Mouse (Mus musculus): ENCODE results near the gene Syne2. TPM values are rescaled to one million over a fixed set of nuclear protein-coding genes. Genes with fewer than 3 reads are reported as not detected.

The Syne2 gene
- total and polyA plus RNA-seq, 3 experiments = 3.9 to 7.5 (median 4.9) TPM

GRCm38 (mm10) chr12:75905304-75905703, 87.4 kb downstream of the Syne2 start:
- no peak for DNase-seq (ENCODE audit: extremely low read depth)
- Histone ChIP-seq H3K79me2 (replicated peaks; ENCODE audit: control insufficient read depth, extremely low read depth, insufficient read depth, poor library complexity, severe bottlenecking) (no peaks in the 10 kb centered on the region), H3K27ac (ENCODE audit: insufficient read depth, low read depth) (no peak overlapping the region), H3K4me2 (ENCODE audit: insufficient read depth, low read depth, poor library complexity, severe bottlenecking) (no peak overlapping the region), H3K4me1 (ENCODE audit: control insufficient read depth in 1 of 2, insufficient read depth in 2 of 2) (peaks cover 0 to 4% of the 10 kb centered on the region in 2 experiments; a peak in 1 of 4 replicates), H3K36me3 (replicated peaks in 1 of 2; ENCODE audit: control insufficient read depth in 1 of 2, insufficient read depth in 1 of 2, low read length in 1 of 2) (no peaks in the 10 kb centered on the region), H3K9me3 (replicated peaks; ENCODE audit: low read length) (no peaks in the 10 kb centered on the region), H3K4me3 (replicated peaks in 1 of 3; ENCODE audit: low read depth in 2 of 3, low read length in 2 of 3, poor library complexity in 1 of 3) (no peak overlapping the region), H3K27me3 (replicated peaks) (no peaks in the 10 kb centered on the region), H3K9ac (ENCODE audit: insufficient read depth, low read depth) (no peak overlapping the region)
- dilution Hi-C loops (cut with MboI; ENCODE audit: extremely low pct_ligation_motif_present, extremely low pct_unique_long_range_greater_than_20kb, low sequenced_read_pairs) (no loop called here), in situ Hi-C loops (cut with MboI; ENCODE audit: low pct_ligation_motif_present, low pct_unique_long_range_greater_than_20kb, low sequenced_read_pairs) (no loop called here)
- no peak for TF ChIP-seq TCF12 (IDR thresholded peaks at IDR 0.05; ENCODE audit: low read depth, low read length)
- TF ChIP-seq MYC (IDR thresholded peaks at IDR 0.05; ENCODE audit: low read depth, low read length) = no peak

GRCm38 (mm10) chr12:75908466-75908865, 90.5 kb downstream of the Syne2 start:
- DNase-seq (ENCODE audit: extremely low read depth) = no peak
- peaks cover 0 to 2% of the 10 kb centered on the region in 2 experiments for H3K36me3 ChIP-seq (replicated peaks in 1 of 2; ENCODE audit: control insufficient read depth in 1 of 2, insufficient read depth in 1 of 2, low read length in 1 of 2)
- H3K27ac ChIP-seq (ENCODE audit: insufficient read depth, low read depth) = no peak overlapping the region
- TF ChIP-seq NELFE (IDR thresholded peaks at IDR 0.05; ENCODE audit: low read depth, low read length) = no peak
- no peak for TF ChIP-seq MAX (IDR thresholded peaks at IDR 0.05; ENCODE audit: low read length)
- no peak for TF ChIP-seq E2F4 (IDR thresholded peaks at IDR 0.05; ENCODE audit: insufficient replicate concordance, low read depth, low read length)
- no peaks in the 10 kb centered on the region for H3K79me2 ChIP-seq (replicated peaks; ENCODE audit: control insufficient read depth, extremely low read depth, insufficient read depth, poor library complexity, severe bottlenecking)
- no peaks in the 10 kb centered on the region for H3K9me3 ChIP-seq (replicated peaks; ENCODE audit: low read length)
- no peak overlapping the region for H3K4me3 ChIP-seq (replicated peaks in 1 of 3; ENCODE audit: low read depth in 2 of 3, low read length in 2 of 3, poor library complexity in 1 of 3)
- in situ Hi-C loops (cut with MboI; ENCODE audit: low pct_ligation_motif_present, low pct_unique_long_range_greater_than_20kb, low sequenced_read_pairs) (no loop called here), dilution Hi-C loops (cut with MboI; ENCODE audit: extremely low pct_ligation_motif_present, extremely low pct_unique_long_range_greater_than_20kb, low sequenced_read_pairs) (no loop called here)
- H3K9ac ChIP-seq (ENCODE audit: insufficient read depth, low read depth) = no peak overlapping the region
- no peak overlapping the region for H3K4me2 ChIP-seq (ENCODE audit: insufficient read depth, low read depth, poor library complexity, severe bottlenecking)
- no peaks in the 10 kb centered on the region for H3K27me3 ChIP-seq (replicated peaks)
- H3K4me1 ChIP-seq (ENCODE audit: control insufficient read depth in 1 of 2, insufficient read depth in 2 of 2) = peaks cover 2 to 11% of the 10 kb centered on the region in 2 experiments; a peak in 3 of 4 replicates

- no peaks in the 10 kb centered on the region for H3K27me3 ChIP-seq (replicated peaks)
- peaks cover 0 to 2% of the 10 kb centered on the region in 2 experiments for H3K36me3 ChIP-seq (replicated peaks in 1 of 2; ENCODE audit: control insufficient read depth in 1 of 2, insufficient read depth in 1 of 2, low read length in 1 of 2)
- in situ Hi-C loops (cut with MboI; ENCODE audit: low pct_ligation_motif_present, low pct_unique_long_range_greater_than_20kb, low sequenced_read_pairs) = no loop called here
- no peak overlapping the region for H3K9ac ChIP-seq (ENCODE audit: insufficient read depth, low read depth)
- no peak overlapping the region for H3K4me2 ChIP-seq (ENCODE audit: insufficient read depth, low read depth, poor library complexity, severe bottlenecking)
- DNase-seq (ENCODE audit: extremely low read depth) = no peak
- peaks cover 2 to 7% of the 10 kb centered on the region in 2 experiments; a peak in 3 of 4 replicates for H3K4me1 ChIP-seq (ENCODE audit: control insufficient read depth in 1 of 2, insufficient read depth in 2 of 2)
- no peaks in the 10 kb centered on the region for H3K9me3 ChIP-seq (replicated peaks; ENCODE audit: low read length)
- dilution Hi-C loops (cut with MboI; ENCODE audit: extremely low pct_ligation_motif_present, extremely low pct_unique_long_range_greater_than_20kb, low sequenced_read_pairs) = no loop called here
- TF ChIP-seq ETS1 (conservative IDR thresholded peaks at IDR 0.05; ENCODE audit: low read depth, low read length) (no peak), IRF4 (IDR thresholded peaks at IDR 0.05; ENCODE audit: low read depth, low read length) (no peak), ELF1 (IDR thresholded peaks at IDR 0.05; ENCODE audit: low read depth, low read length) (no peak), NELFE (IDR thresholded peaks at IDR 0.05; ENCODE audit: low read depth, low read length) (no peak), HCFC1 (IDR thresholded peaks at IDR 0.05; ENCODE audit: low read depth, low read length) (no peak), RAD21 (IDR thresholded peaks at IDR 0.05; ENCODE audit: low read depth, low read length) (no peak)
- H3K4me3 ChIP-seq (replicated peaks in 1 of 3; ENCODE audit: low read depth in 2 of 3, low read length in 2 of 3, poor library complexity in 1 of 3) = no peak overlapping the region
- H3K27ac ChIP-seq (ENCODE audit: insufficient read depth, low read depth) = no peak overlapping the region
- H3K79me2 ChIP-seq (replicated peaks; ENCODE audit: control insufficient read depth, extremely low read depth, insufficient read depth, poor library complexity, severe bottlenecking) = no peaks in the 10 kb centered on the region
These were observed 97.8 kb downstream of the Syne2 start for GRCm38 (mm10) chr12:75915694-75916093.

Measured in CH12.LX (cell line).